Mouse (Mus musculus): ENCODE results near the gene Abcf3. TPM values are rescaled to one million over a fixed set of nuclear protein-coding genes. Genes with fewer than 3 reads are reported as not detected.

Gene Abcf3
- total and polyA plus RNA-seq, 3 experiments = 46.5 to 79.6 TPM; not detected in 1

- no peak overlapping the region for H3K9ac ChIP-seq (ENCODE audit: control insufficient read depth, low read depth, low read length, poor library complexity, severe bottlenecking)
- peak; percentile 80 for DNase-seq (ENCODE audit: low read depth, low spot score)
- H3K27ac ChIP-seq (ENCODE audit: control insufficient read depth, low read depth, low read length) = peak overlapping the region; percentile 40
- H3K36me3 ChIP-seq (ENCODE audit: control insufficient read depth in 1 of 2, insufficient read depth in 2 of 2, low read length in 2 of 2) = peaks cover 9 to 37% of the 10 kb centered on the region in 2 experiments
- peaks cover 11 to 38% of the 10 kb centered on the region in 2 experiments for H3K4me1 ChIP-seq (ENCODE audit: control insufficient read depth in 1 of 2, insufficient read depth in 2 of 2, low read length in 2 of 2)
- no peaks in the 10 kb centered on the region for H3K9me3 ChIP-seq (replicated peaks; ENCODE audit: insufficient read depth, low read length)
- no peak overlapping the region for H3K4me3 ChIP-seq (ENCODE audit: control insufficient read depth in 1 of 2, insufficient read depth in 1 of 2, low read depth in 2 of 2, low read length in 2 of 2)
- TF ChIP-seq HCFC1 (IDR thresholded peaks at IDR 0.05; ENCODE audit: low read depth, low read length) (0 out of 2 replicates have a peak, but pooled peaks have one; percentile 35), USF1 (IDR thresholded peaks at IDR 0.05; ENCODE audit: low read depth, low read length) (peak; percentile 55), TAL1 (IDR thresholded peaks at IDR 0.05; ENCODE audit: low read length) (0 out of 2 replicates have a peak, but pooled peaks have one; percentile 40), MXI1 (IDR thresholded peaks at IDR 0.05; ENCODE audit: low read depth, low read length) (peak; percentile 39; the same call in 1 of the 2 replicates), EP300 (IDR thresholded peaks at IDR 0.05; ENCODE audit: low read depth in 1 of 2, low read length in 2 of 2) (peak; percentile 26 to 51; a peak in 3 of 4 replicates), JUND (IDR thresholded peaks at IDR 0.05; ENCODE audit: low read depth, low read length) (no peak), SIN3A (IDR thresholded peaks at IDR 0.05; ENCODE audit: low read length) (peak; percentile 48; the same call in 1 of the 2 replicates), MYC (IDR thresholded peaks at IDR 0.05; ENCODE audit: low read depth, low read length) (peak; percentile 61; the same call in 1 of the 2 replicates), RCOR1 (IDR thresholded peaks at IDR 0.05; ENCODE audit: low read depth, low read length) (peak; percentile 39; the same call in 1 of the 2 replicates), ZNF384 (IDR thresholded peaks at IDR 0.05; ENCODE audit: low read depth, low read length) (peak; percentile 58), MAFK (IDR thresholded peaks at IDR 0.05; ENCODE audit: borderline replicate concordance, low read depth, low read length) (no peak), ETS1 (IDR thresholded peaks at IDR 0.05; ENCODE audit: low read depth, low read length) (peak; percentile 76), GATA1 (IDR thresholded peaks at IDR 0.05; ENCODE audit: low read depth, low read length) (peak; percentile 84), POLR2A (IDR thresholded peaks at IDR 0.05; ENCODE audit: control insufficient read depth in 1 of 2, insufficient read depth in 1 of 2, low read depth in 1 of 2, low read length in 2 of 2, poor library complexity in 1 of 2) (no peak), TCF12 (IDR thresholded peaks at IDR 0.05; ENCODE audit: low read depth, low read length) (peak; percentile 40; the same call in 1 of the 2 replicates)
- H3K79me2 ChIP-seq (ENCODE audit: control insufficient read depth, insufficient read depth, low read length, poor library complexity) = peaks cover 24% of the 10 kb centered on the region
- no peaks in the 10 kb centered on the region for H3K27me3 ChIP-seq (ENCODE audit: control insufficient read depth in 1 of 2, insufficient read depth in 2 of 2, low read length in 2 of 2)
These were observed 8.7 kb upstream of the Abcf3 start for GRCm38 (mm10) chr16:20539649-20540048.

- no peak for DNase-seq (ENCODE audit: low read depth, low spot score)
- Histone ChIP-seq H3K27ac (ENCODE audit: control insufficient read depth, low read depth, low read length) (no peak overlapping the region), H3K79me2 (ENCODE audit: control insufficient read depth, insufficient read depth, low read length, poor library complexity) (peaks cover 23% of the 10 kb centered on the region), H3K9ac (ENCODE audit: control insufficient read depth, low read depth, low read length, poor library complexity, severe bottlenecking) (no peak overlapping the region), H3K27me3 (ENCODE audit: control insufficient read depth in 1 of 2, insufficient read depth in 2 of 2, low read length in 2 of 2) (no peaks in the 10 kb centered on the region), H3K36me3 (ENCODE audit: control insufficient read depth in 1 of 2, insufficient read depth in 2 of 2, low read length in 2 of 2) (peaks cover 9 to 37% of the 10 kb centered on the region in 2 experiments), H3K4me1 (ENCODE audit: control insufficient read depth in 1 of 2, insufficient read depth in 2 of 2, low read length in 2 of 2) (peaks cover 11 to 38% of the 10 kb centered on the region in 2 experiments), H3K4me3 (ENCODE audit: control insufficient read depth in 1 of 2, insufficient read depth in 1 of 2, low read depth in 2 of 2, low read length in 2 of 2) (no peak overlapping the region), H3K9me3 (replicated peaks; ENCODE audit: insufficient read depth, low read length) (no peaks in the 10 kb centered on the region)
- TF ChIP-seq JUND (IDR thresholded peaks at IDR 0.05; ENCODE audit: low read depth, low read length) (no peak), ZC3H11A (IDR thresholded peaks at IDR 0.05; ENCODE audit: low read depth, low read length) (no peak), NRF1 (IDR thresholded peaks at IDR 0.05; ENCODE audit: insufficient read depth, low read depth, low read length, poor library complexity, severe bottlenecking) (no peak), MXI1 (IDR thresholded peaks at IDR 0.05; ENCODE audit: low read depth, low read length) (no peak), SIN3A (IDR thresholded peaks at IDR 0.05; ENCODE audit: low read length) (no peak), USF1 (IDR thresholded peaks at IDR 0.05; ENCODE audit: low read depth, low read length) (no peak), RAD21 (IDR thresholded peaks at IDR 0.05; ENCODE audit: low read depth, low read length) (no peak), ZNF384 (IDR thresholded peaks at IDR 0.05; ENCODE audit: low read depth, low read length) (no peak)
These were observed 7.9 kb upstream of the Abcf3 start for GRCm38 (mm10) chr16:20540438-20540837.

Measured in MEL (cell line).